Mouse (Mus musculus) heart, adult 10 weeks (tissue): ENCODE data around the gene Npy. TPM values are rescaled to one million over a fixed set of nuclear protein-coding genes. Genes with fewer than 3 reads are reported as not detected.

Experiments used
- polyA plus RNA-seq: library from polyadenylated mRNA; stranded (reverse); fragments of 350-450 nt; fragmentation: Illumina TruSeq; extraction: RNeasy Lipid Tissue Mini Kit (QIAGEN cat#74804); gene quantifications from one replicate; pipeline ENCODE4 v1.2.3, GENCODE M21; 2014; ENCODE audit warnings: low read depth, low replicate concordance

Gene Npy
- polyA plus RNA-seq, result 2.1 TPM

DNA sequence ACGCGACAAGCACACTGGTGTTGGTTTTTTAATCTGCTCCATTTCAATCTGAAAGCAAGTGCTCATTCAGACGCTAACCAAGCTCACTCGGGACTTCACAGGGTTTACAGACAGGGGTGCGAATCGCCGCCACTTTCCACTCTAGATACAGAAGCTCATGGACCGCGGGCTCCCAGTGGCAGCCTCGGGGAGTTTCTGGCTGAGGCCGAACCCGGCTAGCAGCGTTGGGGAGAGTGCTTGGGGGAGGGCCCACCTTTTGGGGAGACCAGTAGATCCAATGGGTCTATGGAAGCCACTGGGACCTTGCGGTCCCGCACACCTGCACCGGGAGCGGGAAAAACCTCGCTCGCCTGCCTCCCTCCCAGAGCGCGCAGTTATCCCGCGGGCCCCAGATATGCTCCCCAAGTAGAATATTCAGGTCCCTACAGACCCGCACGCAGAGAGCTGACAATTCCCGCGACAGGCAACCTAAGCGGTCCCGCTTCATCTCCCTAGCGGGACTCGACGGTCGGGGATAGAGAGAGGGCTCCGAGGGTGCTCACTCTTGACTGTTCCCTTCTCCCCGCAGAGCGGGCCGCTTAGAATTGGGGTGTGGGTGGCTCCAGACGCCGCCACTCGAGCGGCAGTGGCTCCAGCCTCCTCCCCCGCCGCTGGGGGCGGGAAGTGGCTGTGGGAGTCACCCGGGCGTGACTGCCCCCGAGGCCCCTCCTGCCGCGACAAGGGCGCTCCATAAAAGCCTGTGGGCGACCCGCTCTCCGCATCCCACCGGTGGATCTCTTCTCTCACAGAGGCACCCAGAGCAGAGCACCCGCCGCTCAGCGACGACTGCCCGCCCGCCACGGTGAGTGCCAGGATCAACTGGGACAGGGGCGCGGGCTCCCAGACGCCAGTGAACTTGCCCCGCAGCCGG is at the start of gene Npy:
Npy (plus strand) TSS at position 750 of the 910 bp plus-strand sequence.

